17 mouse cellular contexts compared by ENCODE assay signal in genomic region chr9:68978656-68979055, GRCm38 (mm10).
"Had no signal": no experiment of that assay in that cellular context is flagged by ENCODE, and none has a peak within 500 bp of the region (broad histone marks: within the 10 kb centered on the region; RNA-seq: fewer than 3 reads in every experiment).

No protein-coding gene starts in this region.

- H3K4me3 ChIP-seq: layer of hippocampus, adult 2 months; left cerebral cortex, adult 2 months; liver, embryonic 13.5 days; midbrain, embryonic 12.5 days; midbrain, embryonic 15.5 days; neural tube, embryonic 12.5 days; neural tube, embryonic 15.5 days; stomach, embryonic 15.5 days had no signal

- H3K27ac ChIP-seq: kidney, postnatal 0 days; layer of hippocampus, adult 2 months; left cerebral cortex, adult 2 months; liver, embryonic 13.5 days; macrophage; midbrain, embryonic 12.5 days; midbrain, embryonic 15.5 days; neural tube, embryonic 12.5 days; neural tube, embryonic 15.5 days; stomach, embryonic 15.5 days had no signal

- DNase-seq: kidney, postnatal 25 days; layer of hippocampus, postnatal 36 days; liver, embryonic 13.5 days; lung, embryonic 14.5 days; right cerebral cortex, adult 18-20 months; right cerebral cortex, postnatal 25 days; spleen, adult 18-20 months; thymus, postnatal 25 days had no signal
